Mouse (Mus musculus) liver, embryonic 11.5 days (tissue): ENCODE data around the gene Unc5cl. TPM values are rescaled to one million over a fixed set of nuclear protein-coding genes. Genes with fewer than 3 reads are reported as not detected.

Source experiments
- ATAC-seq: fragments of 200-750 bp; cut with Nextera tagmentation; replicated peaks from 2 replicates; pipeline ENCODE4 v1.8.0; 2017; ENCODE audit warnings: moderate number of reproducible peaks, mild to moderate bottlenecking, moderate TSS enrichment, moderate library complexity; ENCODE audit not compliant: low FRiP score
- DNase-seq: peaks from one replicate; pipeline ENCODE4 v3.0.0-alpha.2; 2017; ENCODE audit warnings: low spot score
- H3K27ac ChIP-seq: fragments of 300-500 bp; sonication (generic); 2 replicates; pipeline ENCODE4 v1.5.1; 2014; ENCODE audit warnings: mild to moderate bottlenecking, low read depth, low read length, control low read depth
- H3K27me3 ChIP-seq: fragments of 300-500 bp; sonication (generic); replicated peaks from 2 replicates; pipeline ENCODE4 v1.6.1; 2014; ENCODE audit warnings: low read length, mixed read lengths; ENCODE audit not compliant: control insufficient read depth, insufficient read depth
- H3K36me3 ChIP-seq: fragments of 300-500 bp; sonication (generic); 2 replicates; pipeline ENCODE4 v1.6.1; 2014; ENCODE audit warnings: mild to moderate bottlenecking, low read length, moderate library complexity, mixed read lengths; ENCODE audit not compliant: control insufficient read depth, insufficient read depth
- H3K4me1 ChIP-seq: fragments of 300-500 bp; sonication (generic); replicated peaks from 2 replicates; pipeline ENCODE4 v1.6.1; 2014; ENCODE audit warnings: low read length, mixed read lengths; ENCODE audit not compliant: control insufficient read depth, insufficient read depth
- H3K4me2 ChIP-seq: fragments of 300-500 bp; sonication (generic); 2 replicates; pipeline ENCODE4 v1.6.1; 2014; ENCODE audit warnings: mild to moderate bottlenecking, control low read depth, moderate library complexity
- H3K4me3 ChIP-seq: fragments of 300-500 bp; sonication (generic); 2 replicates; pipeline ENCODE4 v1.5.1; 2014; ENCODE audit warnings: low read depth, low read length, control low read depth
- H3K9ac ChIP-seq: fragments of 300-500 bp; sonication (generic); 2 replicates; pipeline ENCODE4 v1.6.1; 2014; ENCODE audit warnings: low read depth, low read length, control low read depth
- H3K9me3 ChIP-seq: fragments of 300-500 bp; sonication (generic); 2 replicates; pipeline ENCODE4 v1.6.1; 2016; ENCODE audit warnings: low read length, inconsistent platforms, mixed read lengths; ENCODE audit not compliant: control insufficient read depth
- WGBS: fragments of 180-500 bp; shearing (Covaris S2); extraction: QIAGEN DNeasy Blood & Tissue Kit; methylation state at CpG from one replicate; pipeline ENCODE4 v1.1.7; 2014; 5-methylcytosine and 5-hydroxymethylcytosine counted together
- polyA plus RNA-seq: library from polyadenylated mRNA; unstranded; fragments of >200 nt; fragmentation: Nextera tagmentation; extraction: Ambion mirVana; gene quantifications from 2 replicates; pipeline ENCODE4 v1.2.1, GENCODE M21; 2014

The Unc5cl gene
- polyA plus RNA-seq, 1 experiment from 2014 or later = 1.0 TPM

- Histone ChIP-seq H3K4me2 (no peak overlapping the region), H3K9me3 (no peaks in the 10 kb centered on the region), H3K4me1 (no peaks in the 10 kb centered on the region), H3K9ac (no peak overlapping the region), H3K36me3 (no peaks in the 10 kb centered on the region), H3K27ac (no peak overlapping the region), H3K27me3 (no peaks in the 10 kb centered on the region), H3K4me3 (no peak overlapping the region)
- WGBS = 82% methylated on average over 6 of the region's 6 CpGs
- DNase-seq (no peak), ATAC-seq (no peak)
Observed at GRCm38 (mm10) chr17:48547668-48548067, 93.0 kb downstream of the Unc5cl start.

GRCm38 (mm10) chr17:48551788-48552531 lies 97.3 kb downstream of the Unc5cl start:
- WGBS = 80% methylated on average over 4 of the region's 4 CpGs
- ATAC-seq = no peak

GRCm38 (mm10) chr17:48552532-48552915 lies 97.8 kb downstream of the Unc5cl start:
- Histone ChIP-seq H3K4me1 (no peaks in the 10 kb centered on the region), H3K9me3 (no peaks in the 10 kb centered on the region), H3K4me2 (no peak overlapping the region), H3K27ac (no peak overlapping the region), H3K27me3 (no peaks in the 10 kb centered on the region), H3K9ac (no peak overlapping the region), H3K36me3 (no peaks in the 10 kb centered on the region), H3K4me3 (no peak overlapping the region)
- 81% methylated on average over 3 of the region's 3 CpGs for WGBS
- ATAC-seq = no peak
- DNase-seq = no peak

More at GRCm38 (mm10) chr17:48551788-48552531, 97.3 kb downstream of the Unc5cl start:
- DNase-seq = no peak
- Histone ChIP-seq H3K27ac (no peak overlapping the region), H3K36me3 (no peaks in the 10 kb centered on the region), H3K9me3 (no peaks in the 10 kb centered on the region), H3K4me1 (no peaks in the 10 kb centered on the region), H3K9ac (no peak overlapping the region), H3K4me2 (no peak overlapping the region), H3K27me3 (no peaks in the 10 kb centered on the region), H3K4me3 (no peak overlapping the region)

DNA sequence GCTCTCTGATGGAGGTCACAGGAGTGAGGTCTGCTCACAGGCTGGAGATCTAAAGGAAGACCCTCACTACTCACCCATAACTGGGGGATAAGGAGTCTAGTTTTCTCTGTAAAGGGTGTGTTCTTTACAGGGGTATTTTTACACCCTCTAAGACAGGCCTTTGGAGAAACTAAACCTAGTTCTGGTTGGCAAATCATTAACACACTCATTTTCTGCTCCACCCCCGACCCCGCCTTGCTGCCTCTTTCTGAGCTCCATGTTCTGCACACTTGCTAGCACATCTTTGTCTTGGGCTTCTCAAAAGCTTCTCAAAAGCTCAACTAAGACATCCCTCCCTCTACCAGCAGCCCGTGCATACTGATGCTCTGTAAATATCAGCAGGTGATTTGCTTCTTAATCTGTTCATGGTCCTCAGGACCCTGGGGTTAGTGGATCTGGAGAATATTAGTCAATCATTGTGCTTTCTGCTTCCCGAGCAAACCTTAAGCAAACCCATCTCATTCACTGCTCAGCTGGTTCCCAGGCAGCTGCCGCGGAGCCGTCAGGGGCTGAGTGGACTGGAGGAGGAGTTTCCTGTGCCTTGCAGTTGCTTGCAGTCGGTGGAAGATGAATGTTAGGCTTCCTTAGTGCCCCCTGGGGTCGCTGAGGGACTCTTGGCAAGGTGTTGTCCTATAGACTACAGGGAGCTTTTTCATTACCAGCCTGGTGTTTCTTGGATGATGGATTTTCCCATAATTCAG lies 101.7 kb downstream of the Unc5cl start:
- ATAC-seq (no peak), DNase-seq (no peak)
- 39% methylated on average over 9 of the region's 9 CpGs for WGBS
- Histone ChIP-seq H3K27ac (no peak overlapping the region), H3K4me3 (no peak overlapping the region), H3K36me3 (no peaks in the 10 kb centered on the region), H3K9ac (no peak overlapping the region), H3K27me3 (no peaks in the 10 kb centered on the region), H3K4me2 (no peak overlapping the region), H3K9me3 (no peaks in the 10 kb centered on the region), H3K4me1 (no peaks in the 10 kb centered on the region)

- DNase-seq = no peak
Observed at GRCm38 (mm10) chr17:48557823-48558715, 103.4 kb downstream of the Unc5cl start.

GRCm38 (mm10) chr17:48564931-48565330 lies 110.2 kb downstream of the Unc5cl start:
- Histone ChIP-seq H3K9me3 (no peaks in the 10 kb centered on the region), H3K36me3 (no peaks in the 10 kb centered on the region), H3K4me1 (no peaks in the 10 kb centered on the region), H3K27me3 (no peaks in the 10 kb centered on the region), H3K4me2 (no peak overlapping the region), H3K4me3 (no peak overlapping the region), H3K27ac (no peak overlapping the region), H3K9ac (no peak overlapping the region)
- DNase-seq = no peak
- WGBS = 83% methylated on average over 8 of the region's 8 CpGs
- no peak for ATAC-seq

More at GRCm38 (mm10) chr17:48557823-48558715, 103.4 kb downstream of the Unc5cl start:
- Histone ChIP-seq H3K4me1 (no peaks in the 10 kb centered on the region), H3K27me3 (no peaks in the 10 kb centered on the region), H3K4me2 (no peak overlapping the region), H3K9me3 (no peaks in the 10 kb centered on the region), H3K9ac (no peak overlapping the region), H3K27ac (no peak overlapping the region), H3K36me3 (no peaks in the 10 kb centered on the region), H3K4me3 (no peak overlapping the region)
- WGBS = 57% methylated on average over 7 of the region's 7 CpGs
- no peak for ATAC-seq

- Histone ChIP-seq H3K9me3 (no peaks in the 10 kb centered on the region), H3K4me3 (no peak overlapping the region), H3K27ac (no peak overlapping the region), H3K9ac (no peak overlapping the region), H3K36me3 (no peaks in the 10 kb centered on the region), H3K27me3 (no peaks in the 10 kb centered on the region), H3K4me1 (no peaks in the 10 kb centered on the region), H3K4me2 (no peak overlapping the region)
- ATAC-seq (no peak), DNase-seq (no peak)
- 71% methylated on average over 4 of the region's 4 CpGs for WGBS
Observed at GRCm38 (mm10) chr17:48569656-48570055, 115.0 kb downstream of the Unc5cl start.

- no peak overlapping the region for H3K4me3 ChIP-seq
- H3K27me3 ChIP-seq = no peaks in the 10 kb centered on the region
- DNase-seq (no peak), ATAC-seq (peak; percentile 61)
- H3K27ac ChIP-seq = no peak overlapping the region
- H3K9ac ChIP-seq = no peak overlapping the region
- 0 out of 2 replicates have a peak, but pooled peaks cover 3% of the 10 kb centered on the region for H3K9me3 ChIP-seq
- no peaks in the 10 kb centered on the region for H3K4me1 ChIP-seq
- H3K36me3 ChIP-seq = no peaks in the 10 kb centered on the region
- no peak overlapping the region for H3K4me2 ChIP-seq
- WGBS = 56% methylated on average over 5 of the region's 5 CpGs
Observed at GRCm38 (mm10) chr17:48581153-48581552, 126.5 kb downstream of the Unc5cl start.
